Mouse (Mus musculus) neural tube, embryonic 11.5 days (tissue): ENCODE measurements at regions not wholly inside any gene's neighbourhood (a gene's known extent, or its start where the extent isn't known, plus 50 kb on each side); places are given as distances from the start of the nearest gene placed in this dataset.

ENCODE experiments used
- ATAC-seq: fragments of 200-750 bp; cut with Nextera tagmentation; 2 replicates; pipeline ENCODE4 v1.8.0; 2017; ENCODE audit warnings: moderate number of reproducible peaks, mild to moderate bottlenecking, moderate TSS enrichment, moderate library complexity; ENCODE audit not compliant: insufficient read depth, low FRiP score, low TSS enrichment
- DNase-seq: peaks from one replicate; pipeline ENCODE4 v3.0.0-alpha.2; 2015; ENCODE audit warnings: low spot score
- H3K27ac ChIP-seq: fragments of 300-500 bp; sonication (generic); 2 replicates; pipeline ENCODE4 v1.5.1; 2014; ENCODE audit warnings: low read depth, mild to moderate bottlenecking, low read length
- H3K27me3 ChIP-seq: fragments of 300-500 bp; sonication (generic); 2 replicates; pipeline ENCODE4 v1.6.1; 2014; ENCODE audit warnings: mild to moderate bottlenecking, low read length, mixed read lengths; ENCODE audit not compliant: control insufficient read depth, insufficient read depth
- H3K36me3 ChIP-seq: fragments of 300-500 bp; sonication (generic); 2 replicates; pipeline ENCODE4 v1.6.1; 2014; ENCODE audit warnings: mild to moderate bottlenecking, low read length, moderate library complexity, mixed read lengths; ENCODE audit not compliant: control insufficient read depth, insufficient read depth
- H3K4me1 ChIP-seq: fragments of 300-500 bp; sonication (generic); 2 replicates; pipeline ENCODE4 v1.6.1; 2014; ENCODE audit warnings: low read length, mixed read lengths; ENCODE audit not compliant: control insufficient read depth, insufficient read depth
- H3K4me2 ChIP-seq: fragments of 300-500 bp; sonication (generic); 2 replicates; pipeline ENCODE4 v1.6.1; 2014; ENCODE audit warnings: low read depth, mild to moderate bottlenecking, moderate library complexity
- H3K4me3 ChIP-seq: fragments of 300-500 bp; sonication (generic); 2 replicates; pipeline ENCODE4 v1.5.1; 2014; ENCODE audit warnings: low read depth, low read length
- H3K9ac ChIP-seq: fragments of 300-500 bp; sonication (generic); 2 replicates; pipeline ENCODE4 v1.6.1; 2014; ENCODE audit warnings: mild to moderate bottlenecking, low read length
- H3K9me3 ChIP-seq: fragments of 300-500 bp; sonication (generic); 2 replicates; pipeline ENCODE4 v1.6.1; 2016; ENCODE audit warnings: low read length; ENCODE audit not compliant: control insufficient read depth
- WGBS: fragments of 180-500 bp; shearing (Covaris S2); extraction: QIAGEN DNeasy Blood & Tissue Kit; methylation state at CpG from one replicate; pipeline ENCODE4 v1.1.7; 2014; 5-methylcytosine and 5-hydroxymethylcytosine counted together

- Histone ChIP-seq H3K9ac (no peak overlapping the region), H3K4me2 (no peak overlapping the region), H3K36me3 (no peaks in the 10 kb centered on the region), H3K9me3 (no peaks in the 10 kb centered on the region), H3K27me3 (no peaks in the 10 kb centered on the region), H3K4me1 (no peaks in the 10 kb centered on the region), H3K27ac (no peak overlapping the region), H3K4me3 (no peak overlapping the region)
- DNase-seq (no peak), ATAC-seq (no peak)
- 90% methylated on average over 5 of the region's 5 CpGs for whole genome bisulfite sequencing
These were observed 70.2 kb upstream of the Plcl2 start for GRCm38 (mm10) chr17:50438960-50439359.

GRCm38 (mm10) chr17:50439365-50439764, 69.8 kb upstream of the Plcl2 start:
- ATAC-seq = no peak
- no peak overlapping the region for H3K27ac ChIP-seq
- 60% methylated on average over 3 of the region's 3 CpGs for WGBS
- H3K4me3 ChIP-seq = no peak overlapping the region
- H3K9me3 ChIP-seq = no peaks in the 10 kb centered on the region
- H3K9ac ChIP-seq = no peak overlapping the region
- no peaks in the 10 kb centered on the region for H3K27me3 ChIP-seq
- no peak for DNase-seq
- H3K4me1 ChIP-seq = no peaks in the 10 kb centered on the region
- H3K4me2 ChIP-seq = no peak overlapping the region
- no peaks in the 10 kb centered on the region for H3K36me3 ChIP-seq

- Histone ChIP-seq H3K9me3 (no peaks in the 10 kb centered on the region), H3K4me1 (no peaks in the 10 kb centered on the region), H3K27ac (no peak overlapping the region), H3K36me3 (no peaks in the 10 kb centered on the region), H3K4me2 (no peak overlapping the region), H3K27me3 (no peaks in the 10 kb centered on the region), H3K4me3 (no peak overlapping the region), H3K9ac (no peak overlapping the region)
- WGBS = 89% methylated on average over 5 of the region's 5 CpGs
- no peak for ATAC-seq
- DNase-seq = no peak
These were observed 67.1 kb upstream of the Plcl2 start for GRCm38 (mm10) chr17:50442062-50442461.

GRCm38 (mm10) chr17:50442905-50443304, 66.3 kb upstream of the Plcl2 start:
- ATAC-seq (no peak), DNase-seq (no peak)
- no peaks in the 10 kb centered on the region for H3K36me3 ChIP-seq
- 92% methylated on average over 6 of the region's 6 CpGs for WGBS
- H3K4me1 ChIP-seq = no peaks in the 10 kb centered on the region
- no peak overlapping the region for H3K4me3 ChIP-seq
- no peak overlapping the region for H3K27ac ChIP-seq
- H3K9ac ChIP-seq = no peak overlapping the region
- H3K4me2 ChIP-seq = no peak overlapping the region
- H3K27me3 ChIP-seq = no peaks in the 10 kb centered on the region
- no peaks in the 10 kb centered on the region for H3K9me3 ChIP-seq

GRCm38 (mm10) chr17:50443376-50444022, 65.7 kb upstream of the Plcl2 start:
- Histone ChIP-seq H3K9me3 (no peaks in the 10 kb centered on the region), H3K27ac (no peak overlapping the region), H3K4me3 (no peak overlapping the region), H3K36me3 (no peaks in the 10 kb centered on the region), H3K9ac (no peak overlapping the region), H3K4me1 (no peaks in the 10 kb centered on the region), H3K4me2 (no peak overlapping the region), H3K27me3 (no peaks in the 10 kb centered on the region)
- ATAC-seq (no peak), DNase-seq (no peak)
- WGBS = 88% methylated on average over 6 of the region's 6 CpGs

- no peak overlapping the region for H3K27ac ChIP-seq
- WGBS = 79% methylated on average over 1 of the region's 1 CpGs
These were observed 65.2 kb upstream of the Plcl2 start for GRCm38 (mm10) chr17:50444023-50444389.

GRCm38 (mm10) chr17:50448693-50449092, 60.5 kb upstream of the Plcl2 start:
- Histone ChIP-seq H3K4me2 (no peak overlapping the region), H3K27me3 (no peaks in the 10 kb centered on the region), H3K9me3 (no peaks in the 10 kb centered on the region), H3K4me3 (no peak overlapping the region), H3K27ac (no peak overlapping the region), H3K9ac (no peak overlapping the region), H3K4me1 (no peaks in the 10 kb centered on the region), H3K36me3 (no peaks in the 10 kb centered on the region)
- 89% methylated on average over 6 of the region's 6 CpGs for WGBS
- ATAC-seq = no peak
- DNase-seq = no peak

More at GRCm38 (mm10) chr17:50444023-50444389, 65.2 kb upstream of the Plcl2 start:
- Histone ChIP-seq H3K27me3 (no peaks in the 10 kb centered on the region), H3K4me2 (no peak overlapping the region), H3K36me3 (no peaks in the 10 kb centered on the region), H3K9ac (no peak overlapping the region), H3K4me1 (no peaks in the 10 kb centered on the region), H3K4me3 (no peak overlapping the region), H3K9me3 (no peaks in the 10 kb centered on the region)
- no peak for DNase-seq
- no peak for ATAC-seq

- WGBS = 95% methylated on average over 3 of the region's 3 CpGs
- Histone ChIP-seq H3K9ac (no peak overlapping the region), H3K36me3 (no peaks in the 10 kb centered on the region), H3K27me3 (no peaks in the 10 kb centered on the region), H3K27ac (no peak overlapping the region), H3K9me3 (no peaks in the 10 kb centered on the region), H3K4me3 (no peak overlapping the region), H3K4me2 (no peak overlapping the region), H3K4me1 (no peaks in the 10 kb centered on the region)
- no peak for DNase-seq
- ATAC-seq = no peak
These were observed 57.6 kb upstream of the Plcl2 start for GRCm38 (mm10) chr17:50451606-50452005.

GRCm38 (mm10) chr17:50453524-50453923, 55.7 kb upstream of the Plcl2 start:
- H3K4me2 ChIP-seq = no peak overlapping the region
- ATAC-seq = no peak
- H3K4me3 ChIP-seq = no peak overlapping the region
- H3K27ac ChIP-seq = no peak overlapping the region
- H3K36me3 ChIP-seq = no peaks in the 10 kb centered on the region
- no peak overlapping the region for H3K9ac ChIP-seq
- no peaks in the 10 kb centered on the region for H3K27me3 ChIP-seq
- DNase-seq = no peak
- no peaks in the 10 kb centered on the region for H3K9me3 ChIP-seq
- H3K4me1 ChIP-seq = no peaks in the 10 kb centered on the region
